Mouse (Mus musculus) gastrocnemius, adult 2 months (tissue): Measurements from ENCODE around the gene Asic2. TPM values are rescaled to one million over a fixed set of nuclear protein-coding genes. Genes with fewer than 3 reads are reported as not detected.

Source experiments
- DNase-seq: peaks from one replicate; pipeline ENCODE4 v3.0.0; 2022
- H3K27ac ChIP-seq: fragments of 200-600 bp; 2 replicates; pipeline ENCODE4 v1.8.1; 2022; ENCODE audit warnings: mild to moderate bottlenecking
- H3K4me3 ChIP-seq: fragments of 200-600 bp; 2 replicates; pipeline ENCODE4 v1.8.1; 2022; ENCODE audit warnings: mild to moderate bottlenecking, moderate library complexity
- CTCF ChIP-seq: fragments of 200-600 bp; IDR thresholded peaks from 2 replicates; pipeline ENCODE4 v1.8.1; 2022; ENCODE audit warnings: antibody characterized with exemption, mild to moderate bottlenecking, moderate library complexity
- intact Hi-C: fragments of 180-260 bp; cut with DNase I; formaldehyde crosslinking; loops from one replicate; pipeline ENCODE4 v1.15.1; 2025
- total RNA-seq, 2 experiments: library from RNA; stranded (reverse); gene quantifications; 2 replicates each; pipeline ENCODE4 v1.2.3; 2021

Gene Asic2
- total RNA-seq, 2 experiments from 2014 or later, result 0.10 TPM; not detected in 1

GRCm38 (mm10) chr11:80900555-80900954 lies 1067.7 kb downstream of the Asic2 start:
- DNase-seq, result no peak
- no peak for TF ChIP-seq CTCF
- no peak overlapping the region for H3K4me3 ChIP-seq
- intact Hi-C loops, result loop anchor here (10.0 kb wide), 1 partner anchor 634 kb away; no protein-coding TSS in a partner anchor
- H3K27ac ChIP-seq, result no peak overlapping the region

- intact Hi-C loops, result no loop called here
- no peak for TF ChIP-seq CTCF
- no peak overlapping the region for H3K4me3 ChIP-seq
- H3K27ac ChIP-seq, result no peak overlapping the region
- DNase-seq, result no peak
Measured at GRCm38 (mm10) chr11:80895853-80896252, 1072.4 kb downstream of the Asic2 start.

GRCm38 (mm10) chr11:80889336-80890063 lies 1078.8 kb downstream of the Asic2 start:
- intact Hi-C loops, result no loop called here
- no peak for TF ChIP-seq CTCF
- no peak for DNase-seq
- Histone ChIP-seq H3K27ac (no peak overlapping the region), H3K4me3 (no peak overlapping the region)

GRCm38 (mm10) chr11:80887021-80887420 lies 1081.2 kb downstream of the Asic2 start:
- H3K27ac ChIP-seq, result no peak overlapping the region
- TF ChIP-seq CTCF, result no peak
- intact Hi-C loops, result no loop called here
- H3K4me3 ChIP-seq, result no peak overlapping the region
- no peak for DNase-seq

GRCm38 (mm10) chr11:80886365-80886764 lies 1081.9 kb downstream of the Asic2 start:
- intact Hi-C loops, result no loop called here
- H3K27ac ChIP-seq, result no peak overlapping the region
- DNase-seq, result no peak
- no peak for TF ChIP-seq CTCF
- H3K4me3 ChIP-seq, result no peak overlapping the region

GRCm38 (mm10) chr11:80884521-80885231 lies 1083.6 kb downstream of the Asic2 start:
- TF ChIP-seq CTCF, result no peak
- no peak overlapping the region for H3K4me3 ChIP-seq
- intact Hi-C loops, result no loop called here
- no peak overlapping the region for H3K27ac ChIP-seq
- no peak for DNase-seq

- intact Hi-C loops, result no loop called here
- Histone ChIP-seq H3K4me3 (no peak overlapping the region), H3K27ac (no peak overlapping the region)
- TF ChIP-seq CTCF, result no peak
- no peak for DNase-seq
Measured at GRCm38 (mm10) chr11:80882229-80882810, 1085.9 kb downstream of the Asic2 start.

- no peak for TF ChIP-seq CTCF
Measured at GRCm38 (mm10) chr11:80878026-80878425, 1090.2 kb downstream of the Asic2 start.

GRCm38 (mm10) chr11:80877131-80877651 lies 1091.1 kb downstream of the Asic2 start:
- TF ChIP-seq CTCF, result no peak
- Histone ChIP-seq H3K4me3 (no peak overlapping the region), H3K27ac (peak overlapping the region; percentile 50)
- intact Hi-C loops, result no loop called here
- DNase-seq, result peak; percentile 51

More at GRCm38 (mm10) chr11:80878026-80878425, 1090.2 kb downstream of the Asic2 start:
- no peak for DNase-seq
- H3K27ac ChIP-seq, result peak overlapping the region; percentile 50; the same call in 1 of the 2 replicates
- H3K4me3 ChIP-seq, result no peak overlapping the region
- intact Hi-C loops, result no loop called here

GRCm38 (mm10) chr11:80872509-80873474 lies 1095.5 kb downstream of the Asic2 start:
- DNase-seq, result peak; percentile 66
- Histone ChIP-seq H3K4me3 (no peak overlapping the region), H3K27ac (no peak overlapping the region)
- intact Hi-C loops, result no loop called here
- peak; percentile 74 for TF ChIP-seq CTCF

GRCm38 (mm10) chr11:80868039-80868438 lies 1100.2 kb downstream of the Asic2 start:
- TF ChIP-seq CTCF, result no peak
- intact Hi-C loops, result no loop called here
- no peak overlapping the region for H3K27ac ChIP-seq
- no peak overlapping the region for H3K4me3 ChIP-seq
- no peak for DNase-seq

GRCm38 (mm10) chr11:80862941-80863340 lies 1105.3 kb downstream of the Asic2 start:
- no peak for TF ChIP-seq CTCF
- Histone ChIP-seq H3K4me3 (no peak overlapping the region), H3K27ac (no peak overlapping the region)
- DNase-seq, result no peak
- intact Hi-C loops, result no loop called here
